Mouse (Mus musculus) hindbrain, embryonic 12.5 days (tissue): Measurements from ENCODE around the gene Tmem131. TPM values are rescaled to one million over a fixed set of nuclear protein-coding genes. Genes with fewer than 3 reads are reported as not detected.

Experiments used
- ATAC-seq: fragments of 200-750 bp; cut with Nextera tagmentation; 2 replicates; pipeline ENCODE4 v1.8.0; 2017; ENCODE audit warnings: moderate TSS enrichment; ENCODE audit not compliant: low FRiP score
- H3K27ac ChIP-seq: fragments of 300-500 bp; sonication (generic); 2 replicates; pipeline ENCODE4 v1.5.1; 2016; ENCODE audit warnings: mild to moderate bottlenecking
- H3K27me3 ChIP-seq: fragments of 300-500 bp; sonication (generic); 2 replicates; pipeline ENCODE4 v1.6.1; 2016; ENCODE audit warnings: mild to moderate bottlenecking
- H3K36me3 ChIP-seq: fragments of 300-500 bp; sonication (generic); 2 replicates; pipeline ENCODE4 v1.6.1; 2016; ENCODE audit warnings: mild to moderate bottlenecking
- H3K4me1 ChIP-seq: fragments of 300-500 bp; sonication (generic); 2 replicates; pipeline ENCODE4 v1.6.1; 2016
- H3K4me2 ChIP-seq: fragments of 300-500 bp; sonication (generic); replicated peaks from 2 replicates; pipeline ENCODE4 v1.6.1; 2016; ENCODE audit warnings: mild to moderate bottlenecking
- H3K4me3 ChIP-seq: fragments of 300-500 bp; sonication (generic); 2 replicates; pipeline ENCODE4 v1.5.1; 2016; ENCODE audit warnings: mild to moderate bottlenecking
- H3K9ac ChIP-seq: fragments of 300-500 bp; sonication (generic); 2 replicates; pipeline ENCODE4 v1.6.1; 2016; ENCODE audit warnings: mild to moderate bottlenecking, moderate library complexity
- H3K9me3 ChIP-seq: fragments of 300-500 bp; sonication (generic); replicated peaks from 2 replicates; pipeline ENCODE4 v1.6.1; 2016; ENCODE audit warnings: mild to moderate bottlenecking
- WGBS: fragments of 180-500 bp; shearing (Covaris S2); methylation state at CpG from one replicate; pipeline ENCODE4 v1.1.7; 2016; 5-methylcytosine and 5-hydroxymethylcytosine counted together
- polyA plus RNA-seq: library from polyadenylated mRNA; unstranded; fragments of >200 nt; fragmentation: Nextera tagmentation; extraction: Ambion mirVana; gene quantifications from 2 replicates; pipeline ENCODE4 v1.2.1, GENCODE M21; 2016

Tmem131 gene
- polyA plus RNA-seq, 1 experiment from 2014 or later = 18.2 TPM

DNA sequence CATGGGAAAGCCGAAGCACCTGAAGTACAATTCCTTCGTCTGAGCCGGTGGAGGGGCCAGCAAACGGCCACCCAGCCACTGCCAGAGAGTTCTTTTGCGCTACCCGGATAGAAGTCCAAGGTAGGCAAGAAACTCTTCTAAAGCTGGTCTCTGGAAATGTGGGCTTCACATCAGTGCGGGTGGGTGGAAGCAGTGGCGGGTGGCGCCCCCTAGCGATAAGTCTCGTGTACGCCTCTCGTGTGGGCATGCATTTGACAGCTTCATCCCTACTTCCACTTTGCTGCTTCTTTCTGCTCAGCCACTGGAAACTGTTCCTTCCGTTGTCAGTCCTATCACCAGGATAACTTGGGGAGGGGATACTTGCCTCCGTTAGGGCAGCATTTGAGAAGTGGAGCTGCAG lies 197.0 kb downstream of the Tmem131 start:
- Histone ChIP-seq H3K4me2 (no peak overlapping the region), H3K9me3 (no peaks in the 10 kb centered on the region), H3K4me1 (peaks cover 5% of the 10 kb centered on the region; the same call in 1 of the 2 replicates), H3K36me3 (no peaks in the 10 kb centered on the region), H3K27me3 (peaks cover under 1% of the 10 kb centered on the region; the same call in 1 of the 2 replicates), H3K4me3 (no peak overlapping the region), H3K9ac (no peak overlapping the region), H3K27ac (no peak overlapping the region)
- 46% methylated on average over 15 of the region's 15 CpGs for WGBS
- ATAC-seq = no peak

DNA sequence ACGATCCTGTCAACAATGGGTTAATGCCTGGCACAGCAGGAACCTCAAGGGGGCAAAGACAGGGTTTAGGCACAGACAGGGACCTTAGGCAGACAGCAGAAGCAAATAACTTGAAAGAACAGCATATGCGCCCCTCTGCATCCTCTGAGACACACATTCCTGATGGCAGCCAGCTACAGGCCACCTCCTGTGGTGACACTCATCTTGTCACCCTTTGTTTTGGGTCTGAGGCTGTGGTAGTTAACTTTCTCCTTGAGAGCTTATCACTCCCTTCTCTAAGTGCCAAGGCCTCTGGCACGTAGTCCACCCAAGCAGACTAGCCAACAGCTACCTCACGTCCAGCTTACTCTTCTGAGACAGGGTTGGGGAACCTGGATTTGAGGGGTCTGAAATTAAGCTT lies 197.8 kb downstream of the Tmem131 start:
- no peak overlapping the region for H3K4me2 ChIP-seq
- H3K4me1 ChIP-seq = peaks cover 5% of the 10 kb centered on the region; the same call in 1 of the 2 replicates
- H3K27ac ChIP-seq = no peak overlapping the region
- no peaks in the 10 kb centered on the region for H3K9me3 ChIP-seq
- 39% methylated on average over 4 of the region's 4 CpGs for WGBS
- no peak overlapping the region for H3K9ac ChIP-seq
- H3K36me3 ChIP-seq = no peaks in the 10 kb centered on the region
- H3K4me3 ChIP-seq = no peak overlapping the region
- peaks cover 3% of the 10 kb centered on the region; the same call in 1 of the 2 replicates for H3K27me3 ChIP-seq
- ATAC-seq = no peak

DNA sequence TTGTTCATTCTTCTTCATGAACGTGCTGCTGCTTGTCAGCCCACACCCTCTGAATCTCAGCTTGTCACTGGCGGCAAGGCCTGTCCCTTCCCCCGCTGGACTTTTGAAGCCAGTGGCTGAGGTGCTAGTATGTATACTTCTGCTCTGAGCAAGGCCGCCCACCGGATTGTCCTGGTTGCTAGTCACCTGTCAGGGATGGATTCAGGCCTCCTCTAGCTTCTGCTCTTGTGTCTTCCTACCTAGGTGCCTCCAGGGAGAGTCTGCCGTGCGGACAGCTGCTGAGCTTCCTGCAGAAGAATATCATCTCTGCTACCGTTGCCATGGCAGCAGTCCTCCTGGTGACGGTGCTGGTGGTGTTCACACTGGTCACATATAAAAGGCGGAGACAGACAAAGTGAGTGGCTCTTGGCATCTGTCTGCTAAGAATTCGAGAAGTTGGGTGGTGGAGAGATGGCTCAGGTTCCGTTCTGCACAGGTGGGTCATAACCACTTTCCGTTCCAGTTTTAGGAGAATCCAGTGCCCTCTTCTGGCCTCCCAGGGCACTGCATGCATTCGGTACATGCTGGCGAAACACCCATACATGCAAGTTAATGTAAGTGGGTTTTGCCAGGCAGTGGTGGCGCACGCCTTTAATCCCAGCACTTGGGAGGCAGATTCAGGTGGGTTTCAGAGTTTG lies 199.1 kb downstream of the Tmem131 start:
- no peaks in the 10 kb centered on the region for H3K9me3 ChIP-seq
- no peaks in the 10 kb centered on the region for H3K36me3 ChIP-seq
- H3K27ac ChIP-seq = no peak overlapping the region
- ATAC-seq = peak; percentile 67
- WGBS = 23% methylated on average over 17 of the region's 17 CpGs
- peak overlapping the region; percentile 46 for H3K4me2 ChIP-seq
- H3K27me3 ChIP-seq = peaks cover 3% of the 10 kb centered on the region; the same call in 1 of the 2 replicates
- H3K9ac ChIP-seq = no peak overlapping the region
- peaks cover 5% of the 10 kb centered on the region; the same call in 1 of the 2 replicates for H3K4me1 ChIP-seq
- peak overlapping the region; percentile 8; the same call in 1 of the 2 replicates for H3K4me3 ChIP-seq

DNA sequence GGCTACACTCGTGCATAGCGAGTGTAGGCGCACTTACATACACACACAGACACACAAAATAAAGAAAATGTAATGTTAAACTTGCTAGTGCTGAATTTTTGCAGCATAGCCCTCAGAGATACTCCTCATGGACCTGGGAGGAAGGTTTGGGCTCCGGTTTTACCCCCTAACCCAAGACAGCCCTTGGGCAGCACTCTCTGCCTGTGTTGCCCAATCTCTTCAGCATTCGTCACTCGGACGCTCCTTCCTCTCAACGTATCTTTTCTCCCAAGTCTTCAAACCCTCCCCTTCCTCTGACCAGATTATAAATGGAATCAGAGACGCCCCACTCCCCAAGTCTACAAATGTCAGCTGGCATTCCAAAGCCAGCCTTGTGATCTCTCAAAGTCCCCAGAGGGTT lies 200.4 kb downstream of the Tmem131 start:
- Histone ChIP-seq H3K4me2 (no peak overlapping the region), H3K9me3 (no peaks in the 10 kb centered on the region), H3K4me1 (peaks cover 5% of the 10 kb centered on the region; the same call in 1 of the 2 replicates), H3K9ac (no peak overlapping the region), H3K36me3 (no peaks in the 10 kb centered on the region), H3K27ac (no peak overlapping the region), H3K4me3 (no peak overlapping the region), H3K27me3 (peaks cover 3% of the 10 kb centered on the region; the same call in 1 of the 2 replicates)
- WGBS = 75% methylated on average over 9 of the region's 9 CpGs
- ATAC-seq = no peak

Other genes starting within 250 kb of the Tmem131 start
- gene 4933424G06Rik, start 233.5 kb downstream of the Tmem131 start, polyA plus RNA-seq = not detected in 2 replicates
- 98.8 and 104 TPM in 2 replicates for gene Actr1b, start 229.2 kb downstream of the Tmem131 start, polyA plus RNA-seq
- 0.34 and 0.39 TPM in 2 replicates for gene Zap70, start 181.9 kb downstream of the Tmem131 start, polyA plus RNA-seq
- gene Vwa3b, start 82.9 kb upstream of the Tmem131 start, polyA plus RNA-seq = 0.96 and 2.7 TPM in 2 replicates